Mouse (Mus musculus) olfactory bulb, adult 2 months (tissue): ENCODE data around the gene Nlk. TPM values are rescaled to one million over a fixed set of nuclear protein-coding genes. Genes with fewer than 3 reads are reported as not detected.
"Not testable (repeated sequence)": the region's sequence is repeated elsewhere in the genome, so short reads cannot be mapped to it uniquely, and the experiment has no call there.

Experiments
- H3K27ac ChIP-seq: fragments of 200-500 bp; 2 replicates; pipeline ENCODE4 v1.5.1; 2012; ENCODE audit warnings: low read depth, low read length; ENCODE audit not compliant: insufficient read depth
- H3K4me1 ChIP-seq: fragments of 200-500 bp; 2 replicates; pipeline ENCODE4 v1.6.1; 2012; ENCODE audit warnings: low read length; ENCODE audit not compliant: control insufficient read depth, insufficient read depth
- H3K4me3 ChIP-seq: fragments of 200-500 bp; 2 replicates; pipeline ENCODE4 v1.5.1; 2012; ENCODE audit warnings: mild to moderate bottlenecking, low read depth, low read length, moderate library complexity; ENCODE audit not compliant: insufficient read depth
- CTCF ChIP-seq: fragments of 200-500 bp; IDR thresholded peaks from 2 replicates; pipeline ENCODE4 v1.5.1; 2012; ENCODE audit warnings: low read depth, mild to moderate bottlenecking, low read length, moderate library complexity; ENCODE audit not compliant: insufficient read depth
- POLR2A ChIP-seq: fragments of 200-500 bp; IDR thresholded peaks from 2 replicates; pipeline ENCODE4 v1.6.1; 2012; ENCODE audit warnings: mild to moderate bottlenecking, low read depth, low read length, moderate library complexity; ENCODE audit not compliant: insufficient read depth
- WGBS: fragments of 180-500 bp; shearing (Covaris S2); methylation state at CpG from one replicate; pipeline ENCODE4 v1.1.7; 2018; 5-methylcytosine and 5-hydroxymethylcytosine counted together
- polyA plus RNA-seq: library from polyadenylated mRNA; stranded (reverse); fragments of >200 nt; gene quantifications from 2 replicates; pipeline ENCODE4 v1.2.4, GENCODE M21; 2012; ENCODE audit warnings: low replicate concordance; ENCODE audit not compliant: missing spikeins, insufficient read depth, insufficient read length

Nlk gene
- polyA plus RNA-seq, 1 experiment: not detected

- Histone ChIP-seq H3K4me3 (no peak overlapping the region), H3K4me1 (peaks cover 3% of the 10 kb centered on the region; the same call in 1 of the 2 replicates), H3K27ac (no peak overlapping the region)
- TF ChIP-seq POLR2A (no peak), CTCF (no peak)
- WGBS: 84% methylated on average over 6 of the region's 6 CpGs
Measured at GRCm38 (mm10) chr11:78594271-78594964, 102.8 kb downstream of the Nlk start.

DNA sequence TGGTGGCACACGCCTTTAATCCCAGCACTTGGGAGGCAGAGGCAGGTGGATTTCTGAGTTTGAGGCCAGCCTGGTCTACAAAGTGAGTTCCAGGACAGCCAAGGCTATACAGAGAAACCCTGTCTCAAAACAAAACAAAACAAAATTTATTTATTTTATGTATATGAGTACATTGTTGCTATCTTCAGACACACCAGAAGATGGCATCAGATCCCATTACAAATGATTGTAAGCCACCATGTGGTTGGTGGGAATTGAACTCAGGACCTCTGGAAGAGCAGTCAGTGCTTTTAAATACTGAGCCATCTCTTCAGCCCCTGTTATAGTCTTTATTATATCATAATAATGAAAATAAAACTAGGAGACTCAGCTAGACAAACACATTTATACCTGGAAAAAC lies 109.5 kb downstream of the Nlk start:
- H3K27ac ChIP-seq, H3K4me1 ChIP-seq, H3K4me3 ChIP-seq: not testable (repeated sequence)
- WGBS: 97% methylated on average over 1 of the region's 1 CpGs

DNA sequence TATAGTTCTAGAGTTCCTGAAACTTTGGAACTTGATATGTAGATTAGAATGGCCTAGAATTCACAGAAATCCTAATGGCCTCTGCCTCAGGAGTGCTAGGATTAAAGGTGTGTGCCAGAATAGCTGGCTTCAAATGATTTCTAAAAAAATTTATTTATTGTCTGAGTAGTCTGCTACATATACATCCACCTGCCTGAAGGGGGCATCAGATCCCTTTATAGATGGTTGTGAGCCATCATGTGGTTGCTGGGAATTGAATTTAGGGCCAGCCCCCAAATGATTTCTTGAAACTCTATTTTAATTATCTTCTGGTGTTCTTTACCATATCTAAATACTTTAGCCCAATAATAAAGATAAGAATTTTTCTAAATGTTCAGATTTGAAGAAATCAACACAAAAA lies 111.1 kb downstream of the Nlk start:
- Histone ChIP-seq H3K4me1 (no peaks in the 10 kb centered on the region), H3K4me3 (no peak overlapping the region), H3K27ac (no peak overlapping the region)
- TF ChIP-seq POLR2A (no peak), CTCF (no peak)

DNA sequence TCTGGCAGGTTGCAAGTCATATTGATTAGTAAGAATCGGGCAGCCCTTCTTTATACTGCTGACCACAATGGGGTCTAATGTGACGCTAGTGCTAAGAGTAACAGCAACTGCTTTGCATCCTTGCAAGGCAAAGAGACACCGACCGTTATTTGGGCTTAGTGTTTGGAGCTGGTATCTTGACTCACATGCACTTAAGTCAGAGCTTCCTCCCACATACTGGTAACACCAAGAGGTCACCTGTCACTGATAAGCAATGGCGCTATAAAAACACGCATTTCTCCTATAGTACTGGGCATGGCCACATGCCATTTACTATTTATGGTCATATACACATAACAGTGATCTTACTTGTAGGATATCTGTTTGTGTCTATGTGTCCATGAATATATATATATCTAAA lies 114.3 kb downstream of the Nlk start:
- no peak overlapping the region for H3K4me3 ChIP-seq
- TF ChIP-seq CTCF (no peak), POLR2A (no peak)
- no peaks in the 10 kb centered on the region for H3K4me1 ChIP-seq
- no peak overlapping the region for H3K27ac ChIP-seq
- WGBS: 63% methylated on average over 6 of the region's 6 CpGs

DNA sequence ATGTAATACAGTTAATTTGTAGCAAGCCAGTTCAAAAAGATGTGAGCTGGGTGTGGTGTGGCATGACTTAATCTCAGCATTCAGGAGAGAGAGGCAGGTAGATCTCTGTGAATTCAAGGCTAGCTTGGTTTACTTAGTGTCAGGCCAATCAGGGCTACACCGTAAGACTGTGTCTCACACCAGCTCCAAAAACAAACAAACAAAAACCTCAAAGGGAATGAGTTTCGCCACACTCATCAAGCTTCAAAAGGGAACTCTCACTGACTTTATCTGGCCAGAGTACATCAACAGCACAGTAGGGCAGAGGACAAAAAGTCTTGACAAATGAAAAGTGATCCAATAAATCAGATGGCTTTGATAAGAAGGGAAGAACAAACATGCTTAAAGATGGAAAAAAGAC lies 122.2 kb downstream of the Nlk start:
- Histone ChIP-seq H3K4me3 (no peak overlapping the region), H3K27ac (no peak overlapping the region), H3K4me1 (no peaks in the 10 kb centered on the region)
- WGBS: 82% methylated on average over 2 of the region's 2 CpGs
- TF ChIP-seq CTCF (no peak), POLR2A (no peak)

DNA sequence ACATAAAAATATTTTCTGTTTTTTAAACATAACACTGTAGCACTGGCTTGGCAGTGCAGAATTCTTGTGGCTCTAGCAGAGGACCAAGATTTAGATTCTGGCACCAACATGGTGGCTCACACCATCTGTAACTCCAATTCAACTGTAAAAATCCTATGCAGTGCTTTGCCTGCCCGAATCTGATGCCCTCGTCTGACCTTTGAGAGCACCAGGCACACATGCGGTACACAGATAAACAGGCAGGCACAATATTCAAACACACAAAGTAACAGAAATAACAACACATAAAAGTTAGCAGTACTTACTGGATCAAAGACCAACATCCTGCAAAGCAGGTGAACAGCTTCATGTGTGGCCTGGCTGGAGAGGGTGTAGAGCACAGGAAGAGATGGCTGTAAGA lies 122.6 kb downstream of the Nlk start:
- no peaks in the 10 kb centered on the region for H3K4me1 ChIP-seq
- no peak overlapping the region for H3K4me3 ChIP-seq
- TF ChIP-seq CTCF (no peak), POLR2A (no peak)
- no peak overlapping the region for H3K27ac ChIP-seq
- 87% methylated on average over 3 of the region's 3 CpGs for WGBS

DNA sequence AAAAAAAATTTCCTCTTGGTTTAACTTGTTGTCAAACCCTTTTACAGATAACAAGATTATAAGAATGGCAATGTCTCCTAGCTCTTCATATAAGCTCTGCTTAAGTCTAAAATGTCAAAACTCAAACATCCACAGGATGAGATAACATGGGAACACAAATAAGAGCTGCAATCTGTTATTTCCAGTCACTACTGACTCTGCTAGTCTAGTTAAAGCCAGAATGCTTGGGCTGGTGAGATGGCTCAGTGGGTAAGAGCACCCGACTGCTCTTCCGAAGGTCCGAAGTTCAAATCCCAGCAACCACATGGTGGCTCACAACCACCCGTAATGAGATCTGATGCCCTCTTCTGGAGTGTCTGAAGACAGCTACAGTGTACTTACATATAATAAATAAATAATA lies 123.1 kb downstream of the Nlk start:
- H3K4me1 ChIP-seq, H3K4me3 ChIP-seq, H3K27ac ChIP-seq: not testable (repeated sequence)
- 93% methylated on average over 4 of the region's 4 CpGs for WGBS

DNA sequence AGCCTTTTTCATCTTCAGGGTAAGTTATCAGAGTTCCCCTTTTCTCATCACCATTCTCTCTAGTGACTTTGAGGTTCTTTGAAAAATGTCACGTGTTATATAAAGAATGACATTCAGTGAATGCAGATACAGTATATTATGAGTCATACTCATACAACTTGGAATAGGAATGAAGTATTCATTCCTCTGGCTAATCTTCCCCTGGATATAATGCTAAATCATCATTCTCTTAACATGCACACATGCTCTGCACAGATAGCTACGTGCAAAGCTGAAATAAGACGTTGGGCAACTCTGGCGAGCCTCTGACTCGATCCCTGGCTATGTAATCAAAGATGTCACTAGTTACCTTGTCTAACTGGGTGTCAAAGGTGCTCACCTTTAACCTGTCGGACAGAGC lies 125.3 kb downstream of the Nlk start:
- Histone ChIP-seq H3K4me1 (peaks cover 5% of the 10 kb centered on the region; the same call in 1 of the 2 replicates), H3K4me3 (no peak overlapping the region), H3K27ac (no peak overlapping the region)
- WGBS: 82% methylated on average over 6 of the region's 6 CpGs
- TF ChIP-seq POLR2A: no peak
- TF ChIP-seq CTCF: no peak

DNA sequence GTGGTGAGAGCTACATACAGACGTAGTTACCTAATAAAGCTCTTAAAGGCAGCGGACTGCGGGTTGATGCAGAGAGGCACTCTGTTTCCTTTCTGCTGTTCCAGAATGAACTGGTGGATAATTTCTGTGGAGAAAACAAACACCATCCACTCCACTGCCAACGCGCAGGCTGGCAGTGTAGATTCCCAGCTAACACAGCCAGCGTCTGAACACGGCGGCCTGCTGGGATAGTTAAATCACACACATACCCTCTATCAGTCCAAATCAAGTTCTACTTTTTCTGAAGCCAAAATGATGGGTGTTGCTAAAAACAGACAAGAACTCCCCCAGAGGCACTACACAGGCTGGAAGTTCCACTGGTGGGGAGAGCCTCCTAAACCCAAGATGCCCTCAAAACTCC lies 125.7 kb downstream of the Nlk start:
- no peak overlapping the region for H3K27ac ChIP-seq
- TF ChIP-seq CTCF (no peak), POLR2A (no peak)
- 65% methylated on average over 8 of the region's 8 CpGs for WGBS
- H3K4me3 ChIP-seq: no peak overlapping the region
- H3K4me1 ChIP-seq: peaks cover 5% of the 10 kb centered on the region; the same call in 1 of the 2 replicates

DNA sequence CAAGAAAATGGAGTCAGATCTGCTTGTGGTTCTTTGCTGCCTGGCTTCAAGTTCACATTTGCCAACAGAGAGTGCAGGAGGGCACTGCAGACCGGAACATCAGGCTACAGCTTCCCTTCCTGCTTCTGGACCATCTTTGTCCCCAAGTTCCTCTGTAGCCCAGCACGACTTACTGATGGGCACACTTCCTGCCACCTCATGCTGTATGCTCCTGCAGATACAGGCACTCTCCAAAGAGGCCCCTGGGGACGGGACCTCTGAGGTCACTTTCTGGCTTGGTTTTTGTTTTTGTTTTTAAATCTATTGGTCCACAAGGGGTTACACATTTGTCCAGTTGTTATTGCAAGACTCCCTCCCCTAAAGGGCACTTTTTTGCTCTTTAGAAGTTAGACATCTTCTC lies 127.4 kb downstream of the Nlk start:
- no peak for TF ChIP-seq POLR2A
- no peak for TF ChIP-seq CTCF
- H3K27ac ChIP-seq: no peak overlapping the region
- no peak overlapping the region for H3K4me3 ChIP-seq
- peaks cover 5% of the 10 kb centered on the region; the same call in 1 of the 2 replicates for H3K4me1 ChIP-seq
- WGBS: 79% methylated on average over 3 of the region's 3 CpGs

GRCm38 (mm10) chr11:78568827-78569226 lies 128.3 kb downstream of the Nlk start:
- 54% methylated on average over 10 of the region's 10 CpGs for WGBS
- H3K4me1 ChIP-seq: peaks cover 5% of the 10 kb centered on the region; the same call in 1 of the 2 replicates
- H3K4me3 ChIP-seq: no peak overlapping the region
- no peak for TF ChIP-seq CTCF
- no peak for TF ChIP-seq POLR2A
- no peak overlapping the region for H3K27ac ChIP-seq
